Mouse (Mus musculus): ENCODE data around the gene Casp1. TPM values are rescaled to one million over a fixed set of nuclear protein-coding genes. Genes with fewer than 3 reads are reported as not detected.
A peak's percentile ranks its signal among the peaks of the same experiment; 100 is the strongest.

The Casp1 gene
- 1 to 10 TPM; 1.0 to 2.6 (median 1.6) TPM for total RNA-seq (2022)

DNA sequence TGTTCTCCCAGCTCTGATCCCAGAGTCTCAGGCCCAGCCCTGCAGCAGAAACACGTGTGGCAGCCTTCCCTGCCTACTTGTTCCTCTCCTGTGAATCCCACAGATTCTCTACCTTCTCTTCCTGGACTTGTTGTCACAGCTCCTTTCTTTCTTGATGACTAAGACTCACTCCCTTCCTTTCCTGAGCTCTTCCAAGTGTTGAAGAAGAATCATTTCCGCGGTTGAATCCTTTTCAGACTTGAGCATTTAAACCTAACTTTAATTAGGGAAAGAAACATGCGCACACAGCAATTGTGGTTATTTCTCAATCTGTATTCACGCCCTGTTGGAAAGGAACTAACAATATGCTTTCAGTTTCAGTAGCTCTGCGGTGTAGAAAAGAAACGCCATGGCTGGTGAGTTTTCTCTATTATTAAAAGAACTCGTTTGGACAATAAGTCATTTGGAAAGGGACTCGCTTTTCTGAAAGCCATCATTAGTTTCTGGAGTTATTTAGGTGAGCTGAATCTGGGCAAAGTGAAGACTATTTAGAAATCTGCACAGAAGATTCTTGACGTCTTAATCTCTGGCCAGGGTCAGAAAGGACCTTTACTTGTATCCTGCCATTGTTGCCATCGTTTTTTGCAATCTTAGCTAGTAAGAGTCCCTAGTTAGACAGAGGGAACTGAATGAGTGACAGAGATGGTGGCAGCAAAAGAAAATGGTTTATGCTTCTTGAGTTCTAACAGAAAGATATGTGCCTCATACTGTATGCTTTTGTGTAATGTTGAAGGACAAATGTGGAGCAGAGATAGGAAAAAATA, at the start of gene Casp1:
TSS of gene Casp1 (plus strand) at position 189 of the 803 bp plus-strand sequence.
- DNase-seq (ENCODE audit: low spot score), result peak; percentile 47

DNA sequence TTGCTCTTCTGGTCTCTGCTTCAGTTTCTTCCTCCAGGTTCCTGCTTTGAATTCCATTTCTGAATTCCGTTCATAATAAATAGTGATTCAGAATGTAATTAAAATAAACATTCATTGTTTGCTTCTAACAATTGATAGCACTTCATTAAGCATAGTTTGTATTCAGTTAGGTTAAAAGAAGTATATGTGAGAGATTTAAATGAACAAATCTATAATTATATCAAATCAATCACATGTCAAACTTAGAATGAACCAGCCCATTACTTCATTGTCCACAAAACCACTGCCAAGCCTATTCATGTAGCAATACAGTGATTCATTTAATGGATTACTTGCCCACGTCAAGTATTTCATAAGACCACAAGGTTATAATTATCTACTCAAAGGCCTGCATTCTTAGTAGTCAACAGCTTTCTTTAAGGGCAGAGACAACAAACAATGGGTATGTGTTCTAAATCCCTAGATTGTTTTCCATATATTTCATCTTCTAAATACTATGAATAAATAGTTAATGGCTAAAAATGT, 34.3 kb upstream of the Casp1 start:
- no peak for DNase-seq (ENCODE audit: low spot score)

DNA sequence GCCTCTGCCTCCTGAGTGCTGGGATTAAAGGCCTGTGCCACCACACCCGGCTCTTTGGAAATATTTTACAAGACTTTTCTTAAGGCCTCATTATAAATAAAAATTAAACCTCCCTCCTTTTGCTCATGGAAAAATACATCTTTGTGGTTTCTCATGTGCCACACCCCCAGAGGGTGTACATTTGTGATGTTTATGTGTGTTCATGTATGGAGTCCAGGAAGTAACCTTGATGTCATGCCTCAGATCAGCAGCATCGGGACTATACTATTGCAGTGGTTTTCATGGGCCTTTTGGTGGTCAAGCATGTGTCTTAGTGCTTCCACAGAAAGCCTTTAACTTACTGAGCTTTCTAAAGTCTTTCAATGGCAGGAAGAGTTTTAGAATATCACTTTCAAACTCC, 28.0 kb upstream of the Casp1 start:
- DNase-seq (ENCODE audit: low spot score), result no peak

DNA sequence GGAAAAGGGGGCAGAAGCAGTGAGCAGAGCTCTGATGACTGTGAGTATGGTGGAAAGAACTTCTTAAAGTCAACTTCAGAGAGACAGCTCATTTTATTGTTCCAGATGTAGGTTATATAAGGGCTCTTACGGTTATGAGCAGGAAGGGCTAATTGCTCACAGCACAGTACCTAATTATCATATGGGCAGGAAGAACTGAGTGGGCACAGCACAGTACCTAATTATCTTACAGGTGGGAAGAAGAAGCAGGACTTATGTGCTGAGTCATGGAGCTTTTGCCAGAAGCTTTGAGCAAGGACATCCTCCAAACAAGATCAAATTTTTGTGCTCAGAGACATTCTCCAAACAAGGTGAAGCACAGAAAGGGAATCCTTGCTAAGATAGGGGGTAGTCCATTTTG, 27.4 kb upstream of the Casp1 start:
- no peak for DNase-seq (ENCODE audit: low spot score)

DNA sequence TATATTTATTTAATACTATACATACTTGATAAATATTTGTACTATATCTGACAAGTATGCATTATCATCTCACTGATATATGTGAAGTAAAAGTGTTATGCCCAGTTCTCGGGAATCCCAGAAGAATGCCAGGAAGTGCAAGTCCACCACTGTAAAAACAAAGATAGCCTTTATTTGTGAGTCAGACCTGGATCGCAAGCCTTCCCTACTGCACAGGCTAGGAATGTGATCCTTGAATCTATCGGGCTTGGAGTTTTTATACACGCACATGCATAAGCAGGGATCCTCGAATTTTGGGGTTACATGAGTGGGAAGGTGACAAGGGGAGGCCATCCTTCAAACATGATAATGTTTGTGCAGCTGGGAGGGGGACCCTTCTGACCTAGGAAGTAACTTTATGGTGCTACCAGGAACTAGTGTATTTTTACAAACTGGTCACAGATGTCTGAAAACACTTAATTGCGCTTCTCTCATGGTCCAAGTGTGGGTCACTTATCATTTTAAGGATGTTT, 26.9 kb upstream of the Casp1 start:
- no peak for DNase-seq (ENCODE audit: low spot score)

DNA sequence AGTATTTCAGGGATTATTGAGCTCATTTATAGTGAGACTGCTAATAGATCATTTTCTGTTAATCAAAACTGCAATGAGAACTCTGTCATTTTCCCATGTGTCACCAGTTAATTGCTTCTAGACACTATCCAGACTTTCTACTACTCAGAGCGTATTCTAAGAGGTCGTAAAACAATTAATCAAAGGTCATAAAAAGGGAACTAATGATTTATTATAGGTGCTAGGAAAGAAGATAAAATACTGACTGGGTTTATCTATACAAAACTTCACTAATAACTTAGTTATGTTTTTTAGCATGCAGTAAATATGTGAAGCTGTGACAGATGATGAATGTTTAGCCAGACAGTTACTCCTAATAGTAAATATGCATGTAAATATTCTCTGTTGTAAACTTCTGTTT, 12.2 kb upstream of the Casp1 start:
- DNase-seq (ENCODE audit: low spot score), result no peak

DNA sequence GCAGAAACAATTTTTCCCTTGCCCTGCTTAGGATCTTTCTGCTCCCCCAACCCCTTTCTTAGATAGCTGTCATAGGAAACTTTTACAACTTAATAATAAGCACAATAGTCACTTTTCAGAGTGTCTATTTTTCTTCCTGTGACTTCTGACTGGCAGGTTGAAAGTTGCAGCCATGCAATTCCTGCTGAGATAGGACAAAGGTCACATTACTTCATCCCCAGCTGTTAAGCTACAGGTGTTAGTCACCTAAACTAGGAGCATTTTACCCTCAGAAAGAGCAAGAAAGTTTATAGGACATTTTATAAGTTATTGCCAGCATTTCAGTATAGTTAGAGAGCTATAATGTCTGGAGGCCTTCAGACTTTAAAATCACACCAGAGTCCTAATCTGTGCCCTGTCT, 11.7 kb upstream of the Casp1 start:
- no peak for DNase-seq (ENCODE audit: low spot score)

DNA sequence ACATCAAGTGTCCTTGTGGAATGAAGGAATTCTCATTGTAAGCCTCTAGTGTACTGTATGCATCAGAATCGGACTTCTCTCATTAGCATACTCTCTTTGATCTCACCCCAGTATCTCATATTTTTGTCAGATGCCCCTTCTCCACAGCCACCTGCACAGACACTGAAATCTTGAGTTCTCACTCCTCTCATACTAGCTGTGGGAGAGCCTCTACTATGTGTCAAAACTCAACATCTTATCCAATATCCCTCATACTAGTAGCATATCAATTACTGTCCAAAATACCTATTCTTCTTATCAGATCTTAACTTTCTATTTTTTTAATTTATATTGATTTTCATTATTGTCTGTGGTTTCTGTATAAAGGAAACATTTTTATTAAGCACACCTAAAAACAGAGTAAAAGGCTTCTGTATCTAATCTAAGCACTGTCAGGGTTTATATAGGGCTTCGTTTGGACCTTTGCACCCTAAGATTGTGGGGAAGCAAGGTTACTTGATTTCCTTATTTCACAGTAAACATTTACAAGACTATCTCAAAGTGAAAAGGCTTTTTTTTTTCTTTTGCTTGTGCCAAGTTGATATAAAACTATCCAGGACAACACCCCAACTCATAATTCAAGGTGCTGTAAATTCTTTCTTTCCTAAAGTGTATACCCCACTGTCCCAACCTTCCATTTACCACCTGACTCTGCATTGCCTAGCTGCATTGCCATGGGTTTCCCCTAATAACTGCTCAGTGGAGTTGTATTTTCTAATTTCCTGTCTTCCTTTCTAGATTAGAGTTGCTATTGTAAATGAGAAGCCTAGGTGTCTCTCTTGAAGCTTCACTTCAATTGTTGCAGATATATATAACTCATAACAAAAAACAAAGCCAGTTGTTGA, 1.7 kb upstream of the Casp1 start:
- DNase-seq (ENCODE audit: low spot score), result no peak

DNA sequence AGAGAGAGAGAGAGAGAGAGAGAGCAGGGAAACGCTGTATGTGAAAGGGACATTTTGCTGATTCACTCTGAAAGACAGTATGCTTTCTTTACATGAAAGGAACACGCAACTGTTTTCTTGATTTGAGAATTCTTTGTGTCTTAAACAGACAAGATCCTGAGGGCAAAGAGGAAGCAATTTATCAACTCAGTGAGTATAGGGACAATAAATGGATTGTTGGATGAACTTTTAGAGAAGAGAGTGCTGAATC, 740 bp downstream of the Casp1 start:
- DNase-seq (ENCODE audit: low spot score), result no peak

DNA sequence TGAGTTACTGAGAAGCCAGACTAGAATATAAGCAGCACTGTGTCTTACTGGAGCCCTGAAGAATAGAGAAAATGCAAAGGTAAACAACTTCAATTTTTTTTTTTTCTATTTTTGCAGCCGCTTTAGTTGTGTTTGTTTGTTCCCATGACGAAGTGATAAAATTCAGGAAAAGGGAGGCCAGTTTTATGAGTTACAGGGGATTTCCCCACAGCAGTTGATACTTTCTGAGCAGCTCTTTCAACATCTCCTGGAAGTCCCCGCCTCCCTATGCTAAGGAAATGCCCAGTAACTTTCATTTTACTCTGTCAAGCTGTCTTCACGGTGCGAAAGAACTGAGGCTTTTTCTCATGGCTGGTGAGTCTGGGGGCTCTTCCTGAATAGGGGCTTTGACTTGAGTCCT, 10.2 kb downstream of the Casp1 start, which contains the start of gene Casp4:
TSS of gene Casp4 (plus strand) at position 268 of the 400 bp plus-strand sequence.
- DNase-seq (ENCODE audit: low spot score), result peak; percentile 68

DNA sequence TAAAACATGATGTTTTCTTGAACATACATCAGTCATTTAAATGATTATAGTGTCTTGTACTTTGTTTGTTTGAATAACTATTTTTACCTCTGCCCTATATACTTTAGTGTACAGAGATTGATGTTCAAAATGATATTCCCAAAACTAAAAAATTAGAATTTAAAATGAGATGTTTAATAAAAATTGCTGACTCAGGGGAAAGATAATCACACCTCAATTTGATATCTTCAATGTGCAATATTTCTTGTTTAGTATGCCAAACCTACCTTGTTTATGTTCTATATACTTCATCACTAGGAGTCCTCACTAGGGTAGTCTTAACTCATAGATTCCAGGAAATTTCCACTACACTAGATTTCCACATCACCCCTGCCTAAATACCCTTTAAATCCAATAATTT, 11.8 kb downstream of the Casp1 start:
- DNase-seq (ENCODE audit: low spot score), result no peak

DNA sequence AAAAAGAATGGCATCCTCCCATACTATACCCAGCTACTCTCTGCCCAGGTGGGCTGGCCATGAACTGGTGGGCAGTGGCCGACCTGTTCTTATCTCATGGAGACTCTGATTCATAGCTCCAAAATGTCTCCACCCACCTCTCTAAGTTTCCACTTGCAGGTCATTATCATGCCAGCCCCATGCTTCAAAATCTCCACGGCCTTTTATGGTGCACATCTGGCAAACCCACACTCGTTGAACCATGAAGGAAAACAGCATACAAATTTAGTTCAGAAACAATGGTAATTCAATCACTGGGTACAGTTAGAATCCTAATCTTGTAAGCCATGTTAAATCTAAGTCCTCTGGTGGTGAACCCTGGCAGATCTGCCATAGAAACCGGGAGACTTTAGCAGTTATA, 13.1 kb downstream of the Casp1 start:
- DNase-seq (ENCODE audit: low spot score), result peak; percentile 32

DNA sequence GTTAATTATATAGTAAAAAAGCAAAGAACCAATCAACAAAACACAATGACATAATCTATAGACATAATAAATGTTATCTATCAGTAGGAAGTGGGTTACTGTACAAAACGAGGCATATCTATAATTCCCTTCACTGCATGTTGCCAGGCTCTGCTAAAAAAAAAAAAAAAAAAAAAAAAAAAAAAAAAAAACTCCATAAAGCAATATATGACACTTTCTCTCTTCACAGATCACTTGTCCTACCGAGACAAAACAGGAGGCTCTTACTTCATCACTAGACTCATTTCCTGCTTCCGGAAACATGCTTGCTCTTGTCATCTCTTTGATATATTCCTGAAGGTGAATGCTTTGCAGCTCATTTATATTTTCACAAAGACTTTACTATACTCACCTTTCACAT, 29.9 kb downstream of the Casp1 start:
- DNase-seq (ENCODE audit: low spot score), result no peak

DNA sequence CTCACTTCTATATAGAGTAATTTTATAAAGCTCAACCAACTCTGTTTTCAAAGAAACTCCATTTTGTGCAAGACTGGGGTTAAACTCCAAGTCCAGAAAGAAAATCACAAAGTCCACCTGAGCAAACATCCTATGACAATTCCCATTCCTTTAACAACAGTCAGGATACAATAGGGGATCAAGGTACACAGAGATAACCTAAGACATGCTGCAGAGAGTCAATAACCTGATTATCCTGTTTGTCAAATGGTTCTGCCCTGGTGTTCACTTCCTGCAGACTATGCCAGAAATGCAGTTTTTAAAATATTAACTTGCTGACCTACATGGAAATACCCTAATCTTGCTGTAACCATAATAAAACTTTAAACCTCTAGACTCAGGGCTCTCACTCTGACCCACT, 34.1 kb downstream of the Casp1 start:
- no peak for DNase-seq (ENCODE audit: low spot score)

DNA sequence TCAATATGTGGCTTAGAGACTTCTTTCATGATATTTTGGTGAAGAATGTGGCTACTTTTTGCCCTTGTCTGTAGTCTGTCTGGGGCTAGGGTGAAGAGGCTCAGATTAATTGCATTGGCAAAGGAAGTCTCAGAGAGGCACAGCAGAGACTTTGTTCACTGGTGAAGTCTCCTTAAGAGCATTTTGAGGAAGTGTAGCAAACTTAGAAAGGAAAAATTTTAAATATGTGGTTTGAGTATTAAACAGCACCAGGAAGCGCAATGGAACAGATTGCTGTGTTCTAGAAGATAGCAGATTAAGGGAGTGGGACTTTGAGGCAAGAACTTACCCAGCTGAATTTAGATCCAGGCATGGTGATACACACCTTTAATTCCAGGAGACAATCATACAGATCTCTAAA, 35.1 kb downstream of the Casp1 start:
- DNase-seq (ENCODE audit: low spot score), result no peak

DNA sequence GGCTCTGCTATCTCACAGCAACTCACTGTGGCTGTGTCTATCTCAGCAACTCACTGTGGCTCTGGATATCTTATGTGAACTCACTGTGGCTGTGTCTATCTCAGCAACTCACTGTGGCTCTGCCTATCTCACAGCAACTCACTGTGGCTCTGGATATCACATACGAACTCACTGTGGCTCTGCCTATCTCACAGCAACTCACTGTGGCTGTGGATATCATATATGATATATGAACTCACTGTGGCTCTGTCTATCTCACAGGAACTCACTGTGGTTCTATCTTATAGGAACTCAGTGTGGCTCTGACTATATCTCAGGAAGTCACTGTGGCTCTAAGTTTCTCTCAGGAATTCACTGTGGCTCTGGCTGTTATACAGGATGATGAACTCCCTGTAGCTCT, 44.8 kb downstream of the Casp1 start:
- DNase-seq (ENCODE audit: low spot score), result no peak

DNA sequence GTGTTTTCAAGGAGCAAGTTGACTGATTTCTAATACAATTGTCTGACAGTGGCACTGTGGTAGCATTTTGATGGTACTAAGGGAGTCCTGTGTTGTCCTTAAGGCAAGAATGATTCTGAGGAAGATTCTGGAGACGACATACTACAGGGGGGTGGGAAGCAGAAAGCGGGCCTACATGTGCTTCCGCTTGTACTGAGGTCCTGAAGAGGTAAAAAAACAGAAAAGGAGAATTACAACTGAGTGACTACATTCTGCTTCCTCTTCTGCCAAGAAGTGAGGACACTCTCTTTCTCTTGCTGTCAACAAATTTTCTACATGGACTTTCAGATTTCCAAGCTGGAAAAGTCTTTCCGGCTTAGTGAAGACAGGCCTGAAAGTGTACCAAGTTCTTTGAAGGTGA, 45.8 kb downstream of the Casp1 start:
- peak; percentile 19 for DNase-seq (ENCODE audit: low spot score)

DNA sequence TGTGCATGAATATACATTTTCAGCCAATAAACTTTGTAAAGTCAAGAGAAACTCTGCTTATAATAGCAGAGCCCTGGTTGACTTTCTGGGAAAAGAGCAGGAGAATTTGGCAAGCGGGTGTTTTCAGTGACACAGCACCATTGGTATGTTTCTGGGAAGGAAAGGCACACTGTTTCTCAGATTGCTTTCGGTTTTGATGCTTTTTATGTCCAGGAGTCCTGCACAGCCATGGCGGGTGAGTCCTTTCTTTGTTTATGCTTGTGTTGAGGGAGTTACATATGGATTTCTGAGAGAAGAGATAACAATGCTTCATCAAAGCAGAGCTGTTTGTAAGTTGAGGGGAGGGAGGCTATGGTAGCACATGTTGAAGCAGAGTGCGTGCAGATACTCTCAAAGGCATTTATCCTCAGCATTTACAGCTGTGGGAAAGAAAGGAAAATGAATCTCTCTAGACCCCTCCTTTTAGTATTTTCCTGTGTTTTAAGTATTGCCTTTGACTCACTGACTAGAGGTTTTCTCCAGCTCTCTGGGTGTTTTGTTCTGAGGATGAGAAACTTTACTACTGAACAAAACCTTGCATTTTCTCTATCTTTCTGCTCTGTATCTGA, 47.1 kb downstream of the Casp1 start, which contains the start of gene Casp12:
TSS of gene Casp12 (plus strand) at position 140 of the 608 bp plus-strand sequence.
- peak; percentile 76 for DNase-seq (ENCODE audit: low spot score)

DNA sequence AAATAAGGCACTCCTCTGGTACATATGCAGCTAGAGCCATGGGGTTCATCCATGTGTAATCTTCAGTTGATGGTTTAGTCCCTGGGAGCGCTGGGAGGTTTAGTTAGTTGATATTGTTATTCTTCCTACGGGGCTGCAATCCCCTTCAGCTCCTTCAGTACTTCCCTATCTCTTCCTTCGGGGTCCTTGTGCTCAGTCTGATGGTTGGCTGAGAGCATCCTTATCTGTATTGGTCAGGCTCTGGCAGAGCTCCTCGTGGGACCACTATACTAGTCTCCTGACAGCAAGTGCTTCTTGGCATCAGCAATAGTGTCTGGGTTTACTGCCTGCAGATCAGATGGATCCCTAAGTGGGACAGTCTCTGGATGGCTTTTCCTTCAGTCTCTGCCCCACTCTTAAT, 49.1 kb downstream of the Casp1 start:
- no peak for DNase-seq (ENCODE audit: low spot score)

DNA sequence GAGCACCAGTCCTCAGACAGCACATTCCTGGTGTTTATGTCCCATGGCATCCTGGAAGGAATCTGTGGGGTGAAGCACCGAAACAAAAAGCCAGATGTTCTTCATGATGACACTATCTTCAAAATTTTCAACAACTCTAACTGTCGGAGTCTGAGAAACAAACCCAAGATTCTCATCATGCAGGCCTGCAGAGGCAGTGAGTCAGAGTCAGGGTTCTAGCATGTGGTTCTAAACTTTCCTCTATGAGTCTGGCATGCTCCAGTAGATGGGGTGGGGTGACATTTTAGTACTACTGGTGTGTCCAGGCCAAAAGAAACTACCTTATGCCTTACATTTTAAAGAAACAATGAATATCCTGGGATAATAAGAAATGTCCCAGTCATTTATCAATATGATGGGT, 55.4 kb downstream of the Casp1 start:
- DNase-seq (ENCODE audit: low spot score), result no peak

DNA sequence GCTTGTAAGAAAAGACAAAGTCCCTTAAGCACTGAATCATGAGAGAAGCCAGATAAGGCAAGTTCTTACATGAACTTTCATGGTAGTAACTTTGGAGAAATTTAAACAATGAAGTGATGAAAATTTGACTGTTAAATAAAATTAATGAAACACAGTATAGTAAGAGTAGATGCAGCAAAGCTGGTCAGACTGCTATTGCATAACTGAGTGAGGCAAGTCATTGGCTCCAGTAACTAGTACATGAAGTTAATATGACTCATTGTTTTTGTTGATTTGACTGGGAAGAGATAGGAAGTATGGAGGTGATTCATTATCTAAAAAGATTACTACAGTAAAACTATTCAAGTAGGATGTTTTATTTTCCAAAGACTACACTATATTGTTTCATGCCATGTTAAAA, 58.5 kb downstream of the Casp1 start:
- peak; percentile 54 for DNase-seq (ENCODE audit: low spot score)

Data from heart, adult 8-10 months (tissue).